Mouse (Mus musculus) hindbrain, embryonic 15.5 days (tissue): ENCODE results near the gene Slc16a10. TPM values are rescaled to one million over a fixed set of nuclear protein-coding genes. Genes with fewer than 3 reads are reported as not detected.
A peak's percentile ranks its signal among the peaks of the same experiment; 100 is the strongest.

ENCODE experiments used
- ATAC-seq: fragments of 200-750 bp; cut with Nextera tagmentation; 2 replicates; pipeline ENCODE4 v1.8.0; 2017; ENCODE audit warnings: low read depth, moderate number of reproducible peaks, moderate TSS enrichment; ENCODE audit not compliant: low FRiP score
- H3K27ac ChIP-seq: fragments of 300-500 bp; sonication (generic); replicated peaks from 2 replicates; pipeline ENCODE4 v1.5.1; 2015; ENCODE audit warnings: mild to moderate bottlenecking, inconsistent platforms
- H3K27me3 ChIP-seq: fragments of 300-500 bp; sonication (generic); 2 replicates; pipeline ENCODE4 v1.6.1; 2015; ENCODE audit warnings: control low read depth, inconsistent platforms
- H3K36me3 ChIP-seq: fragments of 300-500 bp; sonication (generic); 2 replicates; pipeline ENCODE4 v1.6.1; 2015; ENCODE audit warnings: control low read depth, inconsistent platforms
- H3K4me1 ChIP-seq: fragments of 300-500 bp; sonication (generic); replicated peaks from 2 replicates; pipeline ENCODE4 v1.6.1; 2015; ENCODE audit warnings: control low read depth, inconsistent platforms
- H3K4me2 ChIP-seq: fragments of 300-500 bp; sonication (generic); 2 replicates; pipeline ENCODE4 v1.6.1; 2015; ENCODE audit warnings: moderate library complexity, mild to moderate bottlenecking, inconsistent platforms
- H3K4me3 ChIP-seq: fragments of 300-500 bp; sonication (generic); 2 replicates; pipeline ENCODE4 v1.5.1; 2015; ENCODE audit warnings: mild to moderate bottlenecking, inconsistent platforms
- H3K9ac ChIP-seq: fragments of 300-500 bp; sonication (generic); 2 replicates; pipeline ENCODE4 v1.6.1; 2015; ENCODE audit warnings: inconsistent platforms
- H3K9me3 ChIP-seq: fragments of 300-500 bp; sonication (generic); 2 replicates; pipeline ENCODE4 v1.6.1; 2016; ENCODE audit warnings: control low read depth, inconsistent platforms
- WGBS: fragments of 180-500 bp; shearing (Covaris S2); methylation state at CpG from one replicate; pipeline ENCODE4 v1.1.7; 2015; 5-methylcytosine and 5-hydroxymethylcytosine counted together
- polyA plus RNA-seq: library from polyadenylated mRNA; unstranded; fragments of >200 nt; fragmentation: Nextera tagmentation; extraction: Ambion mirVana; gene quantifications from 2 replicates; pipeline ENCODE4 v1.2.1, GENCODE M21; 2015

The Slc16a10 gene
- polyA plus RNA-seq, 1 experiment from 2014 or later = 7.3 TPM

- Histone ChIP-seq H3K4me2 (no peak overlapping the region), H3K27me3 (no peaks in the 10 kb centered on the region), H3K4me1 (no peaks in the 10 kb centered on the region), H3K36me3 (no peaks in the 10 kb centered on the region), H3K9me3 (no peaks in the 10 kb centered on the region), H3K27ac (no peak overlapping the region), H3K4me3 (no peak overlapping the region), H3K9ac (no peak overlapping the region)
- ATAC-seq = no peak
- 59% methylated on average over 3 of the region's 3 CpGs for WGBS
These were observed 39.9 kb downstream of the Slc16a10 start for GRCm38 (mm10) chr10:40102166-40102565.

DNA sequence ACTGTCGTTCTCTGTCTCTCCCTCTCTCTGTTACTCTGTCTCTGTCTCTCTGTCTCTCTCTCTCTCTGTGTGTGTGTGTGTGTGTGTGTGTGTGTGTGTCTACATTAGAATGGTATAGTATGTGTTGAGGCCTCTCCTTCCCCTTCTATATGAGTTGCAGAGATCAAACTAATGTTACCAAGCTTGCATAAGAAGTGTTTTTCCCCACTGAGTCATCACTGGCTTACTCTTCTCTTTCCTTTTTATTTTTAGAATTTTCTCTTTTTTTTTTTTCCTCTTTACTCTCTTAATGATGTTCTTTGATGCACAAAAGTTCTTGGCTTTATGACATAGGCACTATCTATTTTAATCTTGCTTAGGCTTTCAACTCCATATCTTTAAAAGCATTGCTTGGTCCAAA, 43.6 kb downstream of the Slc16a10 start:
- ATAC-seq = no peak
- no peak overlapping the region for H3K4me3 ChIP-seq
- no peaks in the 10 kb centered on the region for H3K36me3 ChIP-seq
- WGBS = 79% methylated on average over 1 of the region's 1 CpGs
- no peaks in the 10 kb centered on the region for H3K9me3 ChIP-seq
- H3K9ac ChIP-seq = no peak overlapping the region
- no peaks in the 10 kb centered on the region for H3K27me3 ChIP-seq
- H3K4me1 ChIP-seq = no peaks in the 10 kb centered on the region
- H3K4me2 ChIP-seq = no peak overlapping the region
- H3K27ac ChIP-seq = no peak overlapping the region

GRCm38 (mm10) chr10:40097519-40097918, 44.5 kb downstream of the Slc16a10 start:
- no peaks in the 10 kb centered on the region for H3K4me1 ChIP-seq
- no peak overlapping the region for H3K4me3 ChIP-seq
- H3K4me2 ChIP-seq = no peak overlapping the region
- 75% methylated on average over 4 of the region's 4 CpGs for WGBS
- H3K9ac ChIP-seq = no peak overlapping the region
- H3K27me3 ChIP-seq = no peaks in the 10 kb centered on the region
- no peak overlapping the region for H3K27ac ChIP-seq
- ATAC-seq = no peak
- H3K36me3 ChIP-seq = no peaks in the 10 kb centered on the region
- no peaks in the 10 kb centered on the region for H3K9me3 ChIP-seq

- no peaks in the 10 kb centered on the region for H3K9me3 ChIP-seq
- no peak overlapping the region for H3K27ac ChIP-seq
- no peak overlapping the region for H3K4me2 ChIP-seq
- H3K9ac ChIP-seq = no peak overlapping the region
- no peaks in the 10 kb centered on the region for H3K4me1 ChIP-seq
- ATAC-seq = no peak
- H3K27me3 ChIP-seq = no peaks in the 10 kb centered on the region
- 80% methylated on average over 2 of the region's 2 CpGs for WGBS
- no peaks in the 10 kb centered on the region for H3K36me3 ChIP-seq
- no peak overlapping the region for H3K4me3 ChIP-seq
These were observed 47.3 kb downstream of the Slc16a10 start for GRCm38 (mm10) chr10:40094752-40095151.

- Histone ChIP-seq H3K4me1 (no peaks in the 10 kb centered on the region), H3K4me3 (no peak overlapping the region), H3K36me3 (no peaks in the 10 kb centered on the region), H3K4me2 (no peak overlapping the region), H3K27me3 (no peaks in the 10 kb centered on the region), H3K27ac (no peak overlapping the region), H3K9me3 (no peaks in the 10 kb centered on the region), H3K9ac (no peak overlapping the region)
- no peak for ATAC-seq
These were observed 48.5 kb downstream of the Slc16a10 start for GRCm38 (mm10) chr10:40093526-40093925.

DNA sequence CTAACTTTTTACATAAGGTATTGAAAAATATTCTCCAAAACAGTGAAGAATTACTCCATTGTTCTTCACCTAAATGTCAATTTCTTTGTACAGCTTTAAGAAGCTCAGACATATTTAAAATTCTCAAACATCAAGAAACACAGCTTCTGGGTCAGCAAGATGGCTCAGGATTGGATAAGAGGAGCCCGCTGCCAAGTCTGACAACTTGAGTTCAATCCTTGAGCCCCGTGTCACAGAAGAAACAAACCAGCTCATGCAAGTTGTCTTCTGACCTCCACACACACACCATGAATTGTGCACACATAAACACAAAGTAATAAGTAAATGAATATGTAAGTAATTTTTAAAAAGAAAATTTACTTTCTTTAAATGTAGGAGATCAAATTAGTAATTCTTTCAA, 50.6 kb downstream of the Slc16a10 start:
- Histone ChIP-seq H3K9ac (no peak overlapping the region), H3K36me3 (no peaks in the 10 kb centered on the region), H3K4me3 (no peak overlapping the region), H3K4me1 (no peaks in the 10 kb centered on the region), H3K27me3 (no peaks in the 10 kb centered on the region), H3K9me3 (no peaks in the 10 kb centered on the region), H3K27ac (no peak overlapping the region), H3K4me2 (no peak overlapping the region)
- 88% methylated on average over 2 of the region's 2 CpGs for WGBS
- ATAC-seq = no peak

- WGBS = 87% methylated on average over 11 of the region's 11 CpGs
- no peaks in the 10 kb centered on the region for H3K27me3 ChIP-seq
- H3K4me2 ChIP-seq = no peak overlapping the region
- no peak overlapping the region for H3K27ac ChIP-seq
- no peak overlapping the region for H3K9ac ChIP-seq
- no peak for ATAC-seq
- H3K36me3 ChIP-seq = no peaks in the 10 kb centered on the region
- H3K4me3 ChIP-seq = no peak overlapping the region
- H3K4me1 ChIP-seq = no peaks in the 10 kb centered on the region
- no peaks in the 10 kb centered on the region for H3K9me3 ChIP-seq
These were observed 51.3 kb downstream of the Slc16a10 start for GRCm38 (mm10) chr10:40090504-40091428.

DNA sequence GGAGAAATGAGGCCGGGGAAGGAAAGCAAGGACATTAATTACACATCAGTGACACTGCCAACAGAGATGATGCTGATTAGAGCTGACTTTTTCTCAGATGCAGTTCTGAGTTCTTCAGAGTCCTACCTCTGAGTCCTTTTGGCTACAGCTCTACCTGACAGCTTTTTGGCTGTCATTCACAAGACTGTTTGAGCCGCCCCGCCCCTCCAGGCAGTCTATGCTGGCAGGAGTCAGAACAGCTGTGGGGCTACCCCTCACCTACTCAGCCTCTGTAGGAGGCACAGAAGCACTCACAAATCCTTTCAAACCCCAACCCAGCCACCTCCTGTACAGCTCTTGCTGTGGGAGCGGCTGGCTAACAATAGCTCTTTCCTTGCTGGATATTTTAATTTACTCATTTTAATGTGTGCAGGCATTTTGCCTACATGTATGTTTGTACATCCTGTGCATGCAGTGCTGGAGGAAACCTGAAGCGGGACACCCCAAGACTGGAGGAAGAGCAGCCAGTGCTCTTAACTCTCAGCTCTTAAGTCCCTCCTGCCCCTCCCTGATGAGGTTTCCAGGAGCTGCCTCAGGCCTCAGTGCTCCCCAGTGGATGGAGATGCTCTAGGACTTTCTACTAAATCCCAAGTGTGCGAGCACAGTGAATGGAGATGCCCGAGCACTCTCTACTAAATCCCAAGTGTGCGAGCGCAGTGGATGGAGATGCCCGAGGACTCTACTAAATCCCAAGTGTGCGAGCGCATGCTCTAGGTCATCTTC, 57.5 kb downstream of the Slc16a10 start:
- no peaks in the 10 kb centered on the region for H3K9me3 ChIP-seq
- no peak overlapping the region for H3K4me3 ChIP-seq
- WGBS = 76% methylated on average over 12 of the region's 12 CpGs
- peak; percentile 71; the same call in 1 of the 2 replicates for ATAC-seq
- H3K27me3 ChIP-seq = no peaks in the 10 kb centered on the region
- no peaks in the 10 kb centered on the region for H3K36me3 ChIP-seq
- no peak overlapping the region for H3K9ac ChIP-seq
- H3K27ac ChIP-seq = no peak overlapping the region
- no peak overlapping the region for H3K4me2 ChIP-seq
- H3K4me1 ChIP-seq = 0 out of 2 replicates have a peak, but pooled peaks cover 3% of the 10 kb centered on the region

GRCm38 (mm10) chr10:40083556-40083955, 58.5 kb downstream of the Slc16a10 start:
- 84% methylated on average over 4 of the region's 4 CpGs for WGBS
- H3K4me3 ChIP-seq = no peak overlapping the region
- ATAC-seq = no peak
- H3K9ac ChIP-seq = no peak overlapping the region
- H3K4me2 ChIP-seq = no peak overlapping the region
- no peaks in the 10 kb centered on the region for H3K36me3 ChIP-seq
- no peaks in the 10 kb centered on the region for H3K27me3 ChIP-seq
- no peaks in the 10 kb centered on the region for H3K9me3 ChIP-seq
- H3K4me1 ChIP-seq = 0 out of 2 replicates have a peak, but pooled peaks cover 3% of the 10 kb centered on the region
- H3K27ac ChIP-seq = no peak overlapping the region

GRCm38 (mm10) chr10:40082668-40083067, 59.4 kb downstream of the Slc16a10 start:
- 91% methylated on average over 7 of the region's 7 CpGs for WGBS
- Histone ChIP-seq H3K9me3 (no peaks in the 10 kb centered on the region), H3K4me1 (0 out of 2 replicates have a peak, but pooled peaks cover 3% of the 10 kb centered on the region), H3K4me2 (no peak overlapping the region), H3K27me3 (no peaks in the 10 kb centered on the region), H3K4me3 (no peak overlapping the region), H3K36me3 (no peaks in the 10 kb centered on the region), H3K27ac (no peak overlapping the region), H3K9ac (no peak overlapping the region)
- no peak for ATAC-seq

GRCm38 (mm10) chr10:40080533-40080932, 61.5 kb downstream of the Slc16a10 start:
- Histone ChIP-seq H3K27ac (no peak overlapping the region), H3K4me2 (no peak overlapping the region), H3K4me1 (0 out of 2 replicates have a peak, but pooled peaks cover 3% of the 10 kb centered on the region), H3K4me3 (no peak overlapping the region), H3K27me3 (no peaks in the 10 kb centered on the region), H3K9ac (no peak overlapping the region), H3K9me3 (no peaks in the 10 kb centered on the region), H3K36me3 (no peaks in the 10 kb centered on the region)
- 73% methylated on average over 10 of the region's 10 CpGs for WGBS
- no peak for ATAC-seq

GRCm38 (mm10) chr10:40079256-40079655, 62.8 kb downstream of the Slc16a10 start:
- Histone ChIP-seq H3K36me3 (no peaks in the 10 kb centered on the region), H3K9ac (no peak overlapping the region), H3K27ac (no peak overlapping the region), H3K27me3 (no peaks in the 10 kb centered on the region), H3K4me1 (no peaks in the 10 kb centered on the region), H3K9me3 (no peaks in the 10 kb centered on the region), H3K4me2 (no peak overlapping the region), H3K4me3 (no peak overlapping the region)
- no peak for ATAC-seq
- WGBS = 92% methylated on average over 2 of the region's 2 CpGs
